In genomic region chr7:67142347-67143015, GRCm38 (mm10) we compare ENCODE assay signal across 12 mouse cellular contexts.
DNase-seq lines count a peak whose midpoint lies in the region; ATAC-seq and TF ChIP-seq lines count a peak whose summit lies in the region.
"Had no signal": no experiment of that assay in that cellular context is flagged by ENCODE, and none has a peak within 500 bp of the region (broad histone marks: within the 10 kb centered on the region; RNA-seq: fewer than 3 reads in every experiment).

No protein-coding gene starts in this region.

- no peak for ATAC-seq in embryonic facial prominence, embryonic 12.5 days (ENCODE audit: insufficient number of reproducible peaks, insufficient read depth, low FRiP score, low TSS enrichment)
- ATAC-seq in limb, embryonic 12.5 days (ENCODE audit: insufficient number of reproducible peaks, insufficient read depth, low FRiP score, low TSS enrichment, low read depth): no peak

- peak; percentile 7 for DNase-seq in kidney, postnatal 14 days
- no peak for DNase-seq in kidney, adult 2 months
- peak; percentile 47 for DNase-seq in embryo, embryonic 10.5 days (ENCODE audit: low spot score)
- no peak for DNase-seq in adrenal gland, postnatal 25 days
- DNase-seq in spleen, adult 12 weeks (ENCODE audit: low spot score): no peak
- DNase-seq in frontal cortex, postnatal 36 days (ENCODE audit: low spot score in 2 of 2): no peak
- DNase-seq: cerebellum, adult 9-10 months; kidney, adult 9 months; layer of hippocampus, adult 9-11 months; liver had no signal

- 29% methylated on average over 11 of the region's 11 CpGs for WGBS in kidney, adult 2 months
- WGBS in embryonic facial prominence, embryonic 12.5 days: 11% methylated on average over 11 of the region's 11 CpGs
- WGBS in limb, embryonic 12.5 days: 3% methylated on average over 11 of the region's 11 CpGs

- H3K27me3 ChIP-seq in kidney, adult 2 months (replicated peaks; ENCODE audit: control insufficient read depth, insufficient read depth, low read length): no peaks in the 10 kb centered on the region
- H3K27me3 ChIP-seq in embryonic facial prominence, embryonic 12.5 days: no peaks in the 10 kb centered on the region
- H3K27me3 ChIP-seq in limb, embryonic 12.5 days: no peaks in the 10 kb centered on the region

- no peaks in the 10 kb centered on the region for H3K36me3 ChIP-seq in kidney, adult 2 months (ENCODE audit: control insufficient read depth, insufficient read depth, low read length)
- no peaks in the 10 kb centered on the region for H3K36me3 ChIP-seq in embryonic facial prominence, embryonic 12.5 days
- no peaks in the 10 kb centered on the region for H3K36me3 ChIP-seq in limb, embryonic 12.5 days

- no peak for TF ChIP-seq CTCF in kidney, adult 2 months (conservative IDR thresholded peaks at IDR 0.05; ENCODE audit: insufficient read depth, insufficient read length, low read depth, low read length)

- H3K4me2 ChIP-seq in embryonic facial prominence, embryonic 12.5 days (replicated peaks): no peak overlapping the region
- peak overlapping the region; percentile 21 for H3K4me2 ChIP-seq in limb, embryonic 12.5 days

- no peaks in the 10 kb centered on the region for H3K9me3 ChIP-seq in embryonic facial prominence, embryonic 12.5 days
- H3K9me3 ChIP-seq in limb, embryonic 12.5 days: no peaks in the 10 kb centered on the region

- no peak overlapping the region for H3K9ac ChIP-seq in embryonic facial prominence, embryonic 12.5 days
- 0 out of 2 replicates have a peak overlapping the region, but pooled peaks have one; percentile 2 for H3K9ac ChIP-seq in limb, embryonic 12.5 days (replicated peaks)

- H3K4me1 ChIP-seq in kidney, adult 2 months (ENCODE audit: control insufficient read depth, insufficient read depth, low read length): no peaks in the 10 kb centered on the region
- H3K4me1 ChIP-seq in embryonic facial prominence, embryonic 12.5 days: peaks cover 20% of the 10 kb centered on the region; the same call in 1 of the 2 replicates
- H3K4me1 ChIP-seq in limb, embryonic 12.5 days (replicated peaks): peaks cover 58% of the 10 kb centered on the region

- no peak overlapping the region for H3K27ac ChIP-seq in kidney, adult 2 months (ENCODE audit: insufficient read depth, low read depth, low read length)
- 0 out of 2 replicates have a peak overlapping the region, but pooled peaks have one; percentile 25 for H3K27ac ChIP-seq in embryonic facial prominence, embryonic 12.5 days
- H3K27ac ChIP-seq in limb, embryonic 12.5 days: peak overlapping the region; percentile 62

- no peak for TF ChIP-seq POLR2A in kidney, adult 2 months (IDR thresholded peaks at IDR 0.05; ENCODE audit: low read depth, low read length)

- no peak overlapping the region for H3K4me3 ChIP-seq in kidney, adult 2 months (ENCODE audit: insufficient read depth, low read depth, low read length)
- no peak overlapping the region for H3K4me3 ChIP-seq in embryonic facial prominence, embryonic 12.5 days
- H3K4me3 ChIP-seq in limb, embryonic 12.5 days (replicated peaks): no peak overlapping the region

Comparison
In these comparisons a context has a peak if more than half of its experiments do, and no peak if none do; other contexts are left out.
1. DNase-seq: peak in kidney, postnatal 14 days (single experiment) and embryo, embryonic 10.5 days (single experiment); none in kidney, adult 2 months (single experiment), adrenal gland, postnatal 25 days (single experiment), spleen, adult 12 weeks (single experiment) and frontal cortex, postnatal 36 days (0 of 2).